Mouse (Mus musculus) cortical plate, adult 2 months (tissue): ENCODE data around the gene Mmab. TPM values are rescaled to one million over a fixed set of nuclear protein-coding genes. Genes with fewer than 3 reads are reported as not detected.

Experiments used
- H3K27ac ChIP-seq: fragments of 200-500 bp; 2 replicates; pipeline ENCODE4 v1.5.1; 2012; ENCODE audit warnings: low read length, control low read depth, inconsistent platforms; ENCODE audit not compliant: insufficient read depth
- H3K4me1 ChIP-seq: fragments of 200-500 bp; 2 replicates; pipeline ENCODE4 v1.6.1; 2011; ENCODE audit warnings: low read length; ENCODE audit not compliant: control insufficient read depth, insufficient read depth
- H3K4me3 ChIP-seq: fragments of 200-500 bp; 2 replicates; pipeline ENCODE4 v1.5.1; 2011; ENCODE audit warnings: mild to moderate bottlenecking, low read length, control low read depth; ENCODE audit not compliant: insufficient read depth
- CTCF ChIP-seq: fragments of 200-500 bp; IDR thresholded peaks from 2 replicates; pipeline ENCODE4 v1.5.1; 2011; ENCODE audit warnings: mild to moderate bottlenecking, control low read depth, low read length; ENCODE audit not compliant: insufficient read depth; ENCODE audit errors: extremely low read depth
- POLR2A ChIP-seq: fragments of 200-500 bp; IDR thresholded peaks from 2 replicates; pipeline ENCODE4 v1.6.1; 2011; ENCODE audit warnings: mild to moderate bottlenecking, low read length, control low read depth; ENCODE audit not compliant: insufficient read depth; ENCODE audit errors: extremely low read depth
- polyA plus RNA-seq: library from polyadenylated mRNA; depleted of rRNA; stranded (reverse); fragments of >200 nt; gene quantifications from 2 replicates; pipeline ENCODE4 v1.2.3, GENCODE M21; 2012

The Mmab gene
- polyA plus RNA-seq, 1 experiment: 26.9 TPM

GRCm38 (mm10) chr5:114467019-114467418 is 23.2 kb upstream of the Mmab start:
- Histone ChIP-seq H3K4me1 (no peaks in the 10 kb centered on the region), H3K27ac (no peak overlapping the region), H3K4me3 (no peak overlapping the region)
- TF ChIP-seq CTCF (no peak), POLR2A (no peak)

- Histone ChIP-seq H3K4me3 (no peak overlapping the region), H3K27ac (no peak overlapping the region), H3K4me1 (no peaks in the 10 kb centered on the region)
- no peak for TF ChIP-seq POLR2A
- no peak for TF ChIP-seq CTCF
Measured at GRCm38 (mm10) chr5:114465641-114466040, 21.8 kb upstream of the Mmab start.

- Histone ChIP-seq H3K4me1 (no peaks in the 10 kb centered on the region), H3K4me3 (no peak overlapping the region), H3K27ac (no peak overlapping the region)
- no peak for TF ChIP-seq CTCF
- TF ChIP-seq POLR2A: no peak
Measured at GRCm38 (mm10) chr5:114464561-114464960, 20.7 kb upstream of the Mmab start.

- H3K4me3 ChIP-seq: no peak overlapping the region
- H3K27ac ChIP-seq: no peak overlapping the region
- no peaks in the 10 kb centered on the region for H3K4me1 ChIP-seq
- TF ChIP-seq CTCF (no peak), POLR2A (no peak)
Measured at GRCm38 (mm10) chr5:114462067-114463040, 18.5 kb upstream of the Mmab start.

GRCm38 (mm10) chr5:114461238-114461637 is 17.4 kb upstream of the Mmab start:
- H3K4me1 ChIP-seq: no peaks in the 10 kb centered on the region
- H3K27ac ChIP-seq: no peak overlapping the region
- H3K4me3 ChIP-seq: no peak overlapping the region
- TF ChIP-seq CTCF: peak; percentile 78
- no peak for TF ChIP-seq POLR2A

GRCm38 (mm10) chr5:114456995-114457605 is 13.2 kb upstream of the Mmab start:
- Histone ChIP-seq H3K27ac (no peak overlapping the region), H3K4me3 (no peak overlapping the region), H3K4me1 (no peaks in the 10 kb centered on the region)
- TF ChIP-seq CTCF (no peak), POLR2A (no peak)

- Histone ChIP-seq H3K4me3 (no peak overlapping the region), H3K27ac (no peak overlapping the region), H3K4me1 (no peaks in the 10 kb centered on the region)
- TF ChIP-seq POLR2A (no peak), CTCF (no peak)
Measured at GRCm38 (mm10) chr5:114456287-114456686, 12.4 kb upstream of the Mmab start.

GRCm38 (mm10) chr5:114449011-114449410 is 5.2 kb upstream of the Mmab start:
- Histone ChIP-seq H3K27ac (no peak overlapping the region), H3K4me3 (no peak overlapping the region), H3K4me1 (peaks cover 2% of the 10 kb centered on the region; the same call in 1 of the 2 replicates)
- TF ChIP-seq CTCF (no peak), POLR2A (no peak)

GRCm38 (mm10) chr5:114444368-114444692 is 470 bp upstream of the Mmab start:
- no peak for TF ChIP-seq POLR2A
- no peak for TF ChIP-seq CTCF
- Histone ChIP-seq H3K27ac (no peak overlapping the region), H3K4me3 (peak overlapping the region; percentile 86), H3K4me1 (peaks cover 2% of the 10 kb centered on the region; the same call in 1 of the 2 replicates)

GRCm38 (mm10) chr5:114435588-114435987 is 8.3 kb downstream of the Mmab start:
- no peaks in the 10 kb centered on the region for H3K4me1 ChIP-seq
- H3K27ac ChIP-seq: no peak overlapping the region
- TF ChIP-seq CTCF (no peak), POLR2A (no peak)
- H3K4me3 ChIP-seq: no peak overlapping the region
